Comparison of ENCODE assay signal across 9 mouse cellular contexts in genomic region chr3:107528401-107529118, GRCm38 (mm10). TPM values are rescaled to one million over a fixed set of nuclear protein-coding genes. Genes with fewer than 3 reads are reported as not detected.
DNase-seq lines count a peak whose midpoint lies in the region; ATAC-seq and TF ChIP-seq lines count a peak whose summit lies in the region.
"Had no signal": no experiment of that assay in that cellular context is flagged by ENCODE, and none has a peak within 500 bp of the region (broad histone marks: within the 10 kb centered on the region; RNA-seq: fewer than 3 reads in every experiment).

No protein-coding gene starts in this region.

- no peak for TF ChIP-seq POLR2A in lung, adult 2 months (IDR thresholded peaks at IDR 0.05; ENCODE audit: borderline replicate concordance, extremely low read depth, low read depth, low read length)

- no peaks in the 10 kb centered on the region for H3K36me3 ChIP-seq in embryonic facial prominence, embryonic 15.5 days
- no peaks in the 10 kb centered on the region for H3K36me3 ChIP-seq in hindbrain, embryonic 14.5 days (replicated peaks; ENCODE audit: control insufficient read depth, insufficient read depth)
- no peaks in the 10 kb centered on the region for H3K36me3 ChIP-seq in midbrain, embryonic 12.5 days
- H3K36me3 ChIP-seq in kidney, embryonic 14.5 days (ENCODE audit: control insufficient read depth, insufficient read depth, low read length) = no peaks in the 10 kb centered on the region

- WGBS in embryonic facial prominence, embryonic 15.5 days = 20% methylated on average over 9 of the region's 9 CpGs
- WGBS in hindbrain, embryonic 14.5 days = 6% methylated on average over 9 of the region's 9 CpGs
- 16% methylated on average over 9 of the region's 9 CpGs for WGBS in midbrain, embryonic 12.5 days
- WGBS in kidney, embryonic 14.5 days = 37% methylated on average over 9 of the region's 9 CpGs
- 24% methylated on average over 9 of the region's 9 CpGs for WGBS in lung, adult 2 months

- intact Hi-C loops in heart, postnatal 14 days (cut with DNase I) = no loop called here

- peaks cover 10% of the 10 kb centered on the region for H3K4me1 ChIP-seq in embryonic facial prominence, embryonic 15.5 days
- H3K4me1 ChIP-seq in hindbrain, embryonic 14.5 days (replicated peaks; ENCODE audit: control insufficient read depth, insufficient read depth, low read length) = peaks cover 21% of the 10 kb centered on the region
- peaks cover 20% of the 10 kb centered on the region for H3K4me1 ChIP-seq in midbrain, embryonic 12.5 days
- H3K4me1 ChIP-seq in kidney, embryonic 14.5 days (ENCODE audit: control insufficient read depth, insufficient read depth, low read length) = no peaks in the 10 kb centered on the region
- no peaks in the 10 kb centered on the region for H3K4me1 ChIP-seq in lung, adult 2 months (ENCODE audit: control insufficient read depth, insufficient read depth, low read length)

- peak; percentile 93 for DNase-seq in heart, adult 11 months
- DNase-seq in heart, postnatal 14 days = no peak
- DNase-seq in hindbrain, embryonic 14.5 days (ENCODE audit: low spot score) = peak; percentile 81
- no peak for DNase-seq in lung, adult 2 months
- DNase-seq in kidney, postnatal 36 days = no peak

- no peak overlapping the region for H3K4me2 ChIP-seq in embryonic facial prominence, embryonic 15.5 days (replicated peaks)
- H3K4me2 ChIP-seq in hindbrain, embryonic 14.5 days (replicated peaks) = peak overlapping the region; percentile 31
- peak overlapping the region; percentile 35 for H3K4me2 ChIP-seq in midbrain, embryonic 12.5 days (replicated peaks)
- H3K4me2 ChIP-seq in kidney, embryonic 14.5 days (replicated peaks; ENCODE audit: low read depth, low read length) = no peak overlapping the region

- H3K9me3 ChIP-seq in embryonic facial prominence, embryonic 15.5 days (replicated peaks) = no peaks in the 10 kb centered on the region
- no peaks in the 10 kb centered on the region for H3K9me3 ChIP-seq in hindbrain, embryonic 14.5 days (ENCODE audit: control insufficient read depth, low read length)
- no peaks in the 10 kb centered on the region for H3K9me3 ChIP-seq in midbrain, embryonic 12.5 days
- H3K9me3 ChIP-seq in kidney, embryonic 14.5 days (ENCODE audit: control insufficient read depth, low read length) = no peaks in the 10 kb centered on the region

- no peak for TF ChIP-seq CTCF in lung, adult 2 months (IDR thresholded peaks at IDR 0.05; ENCODE audit: insufficient read depth, low read length)

- H3K27me3 ChIP-seq in embryonic facial prominence, embryonic 15.5 days = no peaks in the 10 kb centered on the region
- no peaks in the 10 kb centered on the region for H3K27me3 ChIP-seq in hindbrain, embryonic 14.5 days (ENCODE audit: control insufficient read depth, insufficient read depth, low read length)
- H3K27me3 ChIP-seq in midbrain, embryonic 12.5 days = no peaks in the 10 kb centered on the region
- H3K27me3 ChIP-seq in kidney, embryonic 14.5 days (ENCODE audit: control insufficient read depth, insufficient read depth, low read length) = peaks cover 32% of the 10 kb centered on the region

- no peak overlapping the region for H3K4me3 ChIP-seq in embryonic facial prominence, embryonic 15.5 days (replicated peaks)
- no peak overlapping the region for H3K4me3 ChIP-seq in hindbrain, embryonic 14.5 days (replicated peaks; ENCODE audit: low read length)
- no peak overlapping the region for H3K4me3 ChIP-seq in midbrain, embryonic 12.5 days
- H3K4me3 ChIP-seq in kidney, embryonic 14.5 days (ENCODE audit: low read length) = no peak overlapping the region
- H3K4me3 ChIP-seq in lung, adult 2 months (replicated peaks; ENCODE audit: extremely low read depth, low read depth, low read length) = no peak overlapping the region
- H3K4me3 ChIP-seq: erythroblast, embryonic 14.5 days had no signal

- no peak for ATAC-seq in embryonic facial prominence, embryonic 15.5 days (ENCODE audit: insufficient number of reproducible peaks, low FRiP score, low TSS enrichment, low read depth)
- ATAC-seq in hindbrain, embryonic 14.5 days (ENCODE audit: low FRiP score) = peak; percentile 91
- ATAC-seq in midbrain, embryonic 12.5 days (ENCODE audit: low FRiP score, low read depth) = peak; percentile 92
- ATAC-seq in kidney, embryonic 14.5 days (ENCODE audit: low FRiP score, low TSS enrichment) = no peak

- H3K9ac ChIP-seq in embryonic facial prominence, embryonic 15.5 days = no peak overlapping the region
- peak overlapping the region; percentile 38 for H3K9ac ChIP-seq in hindbrain, embryonic 14.5 days
- 0 out of 2 replicates have a peak overlapping the region, but pooled peaks have one; percentile 16 for H3K9ac ChIP-seq in midbrain, embryonic 12.5 days (replicated peaks)
- no peak overlapping the region for H3K9ac ChIP-seq in kidney, embryonic 14.5 days (ENCODE audit: low read depth, low read length)

- 0 out of 2 replicates have a peak overlapping the region, but pooled peaks have one; percentile 2 for H3K27ac ChIP-seq in embryonic facial prominence, embryonic 15.5 days (replicated peaks)
- H3K27ac ChIP-seq in hindbrain, embryonic 14.5 days = peak overlapping the region; percentile 88
- H3K27ac ChIP-seq in midbrain, embryonic 12.5 days (replicated peaks) = peak overlapping the region; percentile 77
- no peak overlapping the region for H3K27ac ChIP-seq in kidney, embryonic 14.5 days (ENCODE audit: low read depth, low read length)

RNA-seq across cellular contexts. Expression of gene Slc6a17, which starts 10.7 kb away (rescaled TPM):
- total RNA-seq in heart, postnatal 14 days (2021) = 1 to 10 TPM; 1.3 to 1.5 TPM
- polyA plus RNA-seq in embryonic facial prominence, embryonic 15.5 days (2015; fragmentation: Nextera tagmentation; extraction: Ambion mirVana) = 6.7 and 8.0 TPM in 2 replicates
- 15.5 and 18.8 TPM in 2 replicates for polyA plus RNA-seq in hindbrain, embryonic 14.5 days (2014; fragmentation: Nextera tagmentation; extraction: Ambion mirVana)
- 4.2 and 4.5 TPM in 2 replicates for polyA plus RNA-seq in midbrain, embryonic 12.5 days (2016; fragmentation: Nextera tagmentation; extraction: Ambion mirVana)
- polyA plus RNA-seq in kidney, embryonic 14.5 days (2014; fragmentation: Nextera tagmentation; extraction: Ambion mirVana) = 1.7 and 2.9 TPM in 2 replicates
- polyA plus RNA-seq in lung, adult 2 months (2012; rRNA removed) = 0.72 and 1.5 TPM in 2 replicates
- polyA plus RNA-seq: erythroblast, embryonic 14.5 days had no signal

RNA-seq across cellular contexts. Expression of gene Ubl4b, which starts 26.3 kb away (rescaled TPM):
- total RNA-seq in heart, postnatal 14 days (2021) = not detected
- 0.12 TPM in 1 of 2 replicates, not detected in the other for polyA plus RNA-seq in embryonic facial prominence, embryonic 15.5 days (2015; fragmentation: Nextera tagmentation; extraction: Ambion mirVana)
- polyA plus RNA-seq in hindbrain, embryonic 14.5 days (2014; fragmentation: Nextera tagmentation; extraction: Ambion mirVana) = not detected in 2 replicates
- not detected in 2 replicates for polyA plus RNA-seq in midbrain, embryonic 12.5 days (2016; fragmentation: Nextera tagmentation; extraction: Ambion mirVana)
- polyA plus RNA-seq in kidney, embryonic 14.5 days (2014; fragmentation: Nextera tagmentation; extraction: Ambion mirVana) = not detected in 2 replicates
- not detected in 2 replicates for polyA plus RNA-seq in lung, adult 2 months (2012; rRNA removed)
- polyA plus RNA-seq: erythroblast, embryonic 14.5 days had no signal

Comparison
In these comparisons a context has a peak if more than half of its experiments do, and no peak if none do; other contexts are left out.
1. DNase-seq: peak in heart, adult 11 months (single experiment) and hindbrain, embryonic 14.5 days (single experiment); none in heart, postnatal 14 days (0 of 2), lung, adult 2 months (single experiment) and kidney, postnatal 36 days (0 of 2).
2. ATAC-seq: peak in hindbrain, embryonic 14.5 days (single experiment) and midbrain, embryonic 12.5 days (single experiment); none in embryonic facial prominence, embryonic 15.5 days (single experiment) and kidney, embryonic 14.5 days (single experiment).
3. H3K4me2 ChIP-seq: peak in hindbrain, embryonic 14.5 days (single experiment) and midbrain, embryonic 12.5 days (single experiment); none in embryonic facial prominence, embryonic 15.5 days (single experiment) and kidney, embryonic 14.5 days (single experiment).
4. H3K9ac ChIP-seq: peak in hindbrain, embryonic 14.5 days (single experiment) and midbrain, embryonic 12.5 days (single experiment); none in embryonic facial prominence, embryonic 15.5 days (single experiment) and kidney, embryonic 14.5 days (single experiment).